Mouse (Mus musculus) large intestine, adult 2 months (tissue): Measurements from ENCODE around the gene Pou2f2. TPM values are rescaled to one million over a fixed set of nuclear protein-coding genes. Genes with fewer than 3 reads are reported as not detected.

Experiments used
- DNase-seq: peaks from one replicate; pipeline ENCODE4 v3.0.0-alpha.2; 2012; ENCODE audit warnings: low read depth, low spot score
- WGBS: fragments of 180-500 bp; shearing (Covaris S2); methylation state at CpG from one replicate; pipeline ENCODE4 v1.1.7; 2018; 5-methylcytosine and 5-hydroxymethylcytosine counted together
- polyA plus RNA-seq: library from polyadenylated mRNA; depleted of rRNA; stranded (reverse); fragments of >200 nt; gene quantifications from 2 replicates; pipeline ENCODE4 v1.2.3, GENCODE M21; 2012

The Pou2f2 gene
- polyA plus RNA-seq, 1 experiment = 2.6 TPM

DNA sequence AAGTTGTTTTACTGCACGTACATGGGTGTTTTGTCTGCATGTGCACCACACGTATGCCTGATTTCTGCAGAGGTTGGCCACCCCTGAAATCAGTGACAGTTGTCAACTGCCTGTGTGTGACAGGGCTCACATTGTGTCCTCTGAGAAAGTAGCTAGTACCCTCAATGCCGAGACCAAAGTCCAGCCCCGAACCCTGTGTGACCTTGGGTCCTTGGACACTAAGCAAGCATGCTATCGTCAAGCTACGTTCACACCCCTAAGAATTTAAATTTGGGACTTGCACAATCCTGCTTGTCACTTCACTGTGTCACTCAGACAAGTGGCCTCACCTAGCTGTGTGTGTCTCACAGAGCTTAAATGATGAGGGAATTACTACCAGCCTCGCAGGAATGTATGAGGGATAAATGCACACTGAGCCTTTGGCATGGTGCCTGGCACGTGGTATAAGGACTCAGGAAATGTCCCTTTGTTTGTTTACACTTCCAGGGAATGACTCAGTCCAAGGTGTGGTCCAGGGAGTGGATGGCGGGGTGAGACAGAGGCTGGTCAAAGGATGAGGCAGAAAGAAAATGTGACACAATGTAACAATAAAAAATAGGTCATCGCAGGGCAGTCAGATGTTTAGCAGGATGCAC, 18.0 kb upstream of the Pou2f2 start:
- 20% methylated on average over 10 of the region's 10 CpGs for WGBS
- peak; percentile 100 for DNase-seq

DNA sequence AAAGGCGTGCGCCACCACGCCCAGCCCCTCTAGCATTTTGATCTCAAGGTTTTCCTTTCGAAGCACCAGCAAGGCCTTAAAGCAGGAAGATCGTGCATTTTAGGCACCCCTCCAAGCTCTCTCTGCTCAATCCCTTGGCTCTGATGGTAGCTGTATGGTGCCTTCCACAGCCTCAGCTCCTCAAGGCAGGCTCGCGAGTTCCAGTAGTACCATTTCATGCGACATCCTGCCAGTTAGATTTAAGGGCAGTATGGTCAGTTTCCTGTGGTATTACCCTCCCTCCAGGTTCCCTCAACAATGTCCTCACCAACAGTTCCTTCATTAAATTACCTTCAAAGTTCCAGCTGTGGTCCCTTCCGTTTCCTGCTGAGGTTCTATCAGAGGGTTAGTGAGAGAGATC, 16.6 kb upstream of the Pou2f2 start:
- 74% methylated on average over 9 of the region's 9 CpGs for WGBS
- DNase-seq = no peak

DNA sequence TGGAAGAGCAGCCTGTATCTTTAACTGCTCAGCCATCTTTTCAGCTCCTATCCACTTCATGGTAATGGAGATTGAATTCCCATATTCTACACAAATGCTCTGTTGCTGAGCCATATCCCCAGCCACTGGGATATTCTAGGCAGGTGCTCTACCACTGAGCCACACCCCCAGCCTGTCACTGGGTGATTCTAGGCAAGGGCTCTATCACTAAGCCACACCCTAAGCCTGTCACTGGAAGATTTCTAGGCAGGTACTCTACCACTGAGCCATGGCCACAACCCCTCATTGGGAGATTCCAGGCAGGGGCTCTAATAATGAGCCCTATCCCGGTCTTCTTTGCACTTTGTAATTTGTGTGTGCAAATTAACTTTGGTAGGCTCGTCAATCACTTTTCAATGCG, 15.6 kb upstream of the Pou2f2 start:
- no peak for DNase-seq
- 76% methylated on average over 3 of the region's 3 CpGs for WGBS

DNA sequence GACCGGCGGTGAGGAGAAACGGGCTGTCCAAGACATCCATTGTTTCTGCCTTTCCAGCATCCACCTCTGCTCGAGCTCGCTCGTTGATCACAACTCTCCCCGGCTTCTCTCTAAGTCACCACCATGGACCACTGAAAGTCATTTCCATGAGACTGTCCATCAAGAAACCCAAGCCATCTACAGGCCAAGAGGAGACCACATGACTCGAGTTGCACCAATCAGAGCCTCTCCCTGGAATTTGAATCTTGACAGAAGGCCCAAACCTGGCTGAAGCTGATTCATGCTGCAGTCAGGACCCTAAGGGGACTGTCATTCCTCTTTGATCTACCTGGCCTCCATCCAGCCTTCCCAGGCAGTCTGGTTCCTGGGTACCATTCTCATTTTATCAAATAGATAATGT, 12.6 kb upstream of the Pou2f2 start:
- DNase-seq = no peak
- 80% methylated on average over 8 of the region's 8 CpGs for WGBS

DNA sequence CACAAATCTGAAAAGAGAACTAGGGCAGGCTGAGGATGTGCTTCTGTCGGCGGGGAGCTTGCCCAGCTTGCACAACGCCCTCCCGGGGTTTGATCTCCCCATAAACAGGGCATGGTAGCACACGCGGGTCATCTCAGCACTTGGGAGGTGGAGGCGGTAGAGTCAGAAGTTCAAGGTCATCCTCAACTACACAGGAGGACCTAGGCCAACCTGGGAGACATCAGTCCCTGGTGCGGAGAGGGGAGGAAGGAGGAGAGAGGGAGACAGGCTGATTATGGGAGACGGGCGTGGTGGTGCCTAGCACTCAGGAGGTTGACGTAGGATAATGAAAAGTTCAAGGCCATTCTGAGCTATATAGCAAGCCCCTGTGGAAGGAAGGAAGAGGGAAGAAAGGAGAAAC, 11.3 kb upstream of the Pou2f2 start:
- no peak for DNase-seq
- 57% methylated on average over 11 of the region's 11 CpGs for WGBS

DNA sequence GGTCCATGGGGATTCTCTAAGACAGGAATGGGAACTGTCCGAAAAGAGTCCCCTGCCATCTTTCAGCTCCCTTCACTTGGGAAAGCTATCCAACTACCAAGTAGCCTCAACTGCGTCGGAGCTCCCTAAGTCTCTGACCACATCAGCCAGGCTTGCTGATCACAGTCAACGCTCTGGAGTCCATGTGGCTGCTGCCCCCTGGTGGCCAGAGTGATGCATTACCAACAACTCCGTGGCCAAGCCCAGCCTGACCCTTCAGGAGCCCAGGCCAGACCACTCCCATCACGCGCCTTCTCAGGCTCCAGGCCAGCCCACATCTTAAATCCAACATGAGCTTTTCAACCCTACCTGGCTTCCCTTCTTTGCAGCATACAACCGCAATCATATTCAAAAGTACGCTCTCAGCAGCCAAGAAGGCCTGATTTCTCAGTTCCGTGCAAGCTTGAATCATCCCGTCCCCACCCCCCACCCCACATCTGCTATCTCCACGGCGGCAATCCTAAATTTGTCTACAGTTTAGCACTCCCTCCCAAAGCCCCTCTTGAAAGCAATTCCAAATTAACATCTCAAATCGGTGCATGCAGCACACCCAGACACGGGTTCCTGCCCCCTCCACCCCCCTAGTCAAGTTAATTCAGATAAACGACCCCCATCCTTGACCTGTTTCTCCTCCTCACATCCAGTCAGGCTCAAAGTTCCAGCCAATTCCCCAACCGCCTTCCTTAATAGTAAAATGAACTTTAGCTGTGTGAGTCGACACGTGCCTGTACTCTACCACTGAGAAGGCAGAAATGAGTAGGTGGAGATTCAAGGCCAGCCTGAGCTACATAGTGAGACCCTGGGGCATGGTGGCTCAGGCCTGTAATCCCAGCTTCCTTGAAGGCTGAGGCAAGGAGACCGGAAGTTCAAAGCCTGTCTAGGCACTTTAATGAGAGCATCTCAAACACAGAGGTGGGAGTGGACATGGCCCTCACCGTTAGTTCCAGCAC, 8.4 kb upstream of the Pou2f2 start:
- peak; percentile 62 for DNase-seq
- 27% methylated on average over 21 of the region's 21 CpGs for WGBS

DNA sequence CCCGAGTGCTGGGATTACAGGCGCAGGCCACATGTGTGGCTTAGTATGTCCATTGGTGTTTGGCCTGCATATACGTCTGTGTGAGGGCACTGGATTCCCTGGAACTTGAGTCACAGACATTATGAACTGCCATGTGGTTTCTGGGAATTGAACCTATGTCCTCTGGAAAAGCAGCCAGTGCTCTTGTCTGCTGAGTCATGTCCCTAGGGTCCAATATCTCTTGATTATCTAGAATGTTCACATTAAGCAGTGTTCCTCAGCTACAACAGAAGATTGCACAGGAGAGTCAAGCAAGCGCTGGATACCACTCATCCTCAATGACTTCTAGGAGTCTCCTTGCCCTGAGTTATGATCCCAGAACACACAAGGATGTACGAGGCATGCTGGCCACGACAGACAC, 4.6 kb upstream of the Pou2f2 start:
- DNase-seq = no peak
- 72% methylated on average over 6 of the region's 6 CpGs for WGBS

DNA sequence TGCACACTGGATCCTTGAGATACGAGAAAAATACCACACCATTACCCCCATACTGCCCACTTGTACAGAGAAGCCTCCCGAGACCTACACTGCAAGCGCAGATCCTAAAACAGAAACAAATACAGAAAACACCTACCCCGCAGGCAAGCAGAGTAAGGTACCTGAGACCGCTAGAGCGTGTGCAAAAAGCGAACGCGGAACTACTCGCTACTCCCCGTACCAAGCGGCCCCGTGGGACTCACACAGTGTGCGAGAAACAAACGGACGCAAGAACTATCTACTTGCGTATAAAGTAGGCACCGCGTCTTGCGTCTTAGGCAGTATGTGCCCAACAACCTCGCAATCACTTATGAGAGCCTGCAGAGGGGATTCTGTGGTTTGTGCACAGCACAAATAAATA, 2.3 kb upstream of the Pou2f2 start:
- 12% methylated on average over 21 of the region's 21 CpGs for WGBS
- no peak for DNase-seq

DNA sequence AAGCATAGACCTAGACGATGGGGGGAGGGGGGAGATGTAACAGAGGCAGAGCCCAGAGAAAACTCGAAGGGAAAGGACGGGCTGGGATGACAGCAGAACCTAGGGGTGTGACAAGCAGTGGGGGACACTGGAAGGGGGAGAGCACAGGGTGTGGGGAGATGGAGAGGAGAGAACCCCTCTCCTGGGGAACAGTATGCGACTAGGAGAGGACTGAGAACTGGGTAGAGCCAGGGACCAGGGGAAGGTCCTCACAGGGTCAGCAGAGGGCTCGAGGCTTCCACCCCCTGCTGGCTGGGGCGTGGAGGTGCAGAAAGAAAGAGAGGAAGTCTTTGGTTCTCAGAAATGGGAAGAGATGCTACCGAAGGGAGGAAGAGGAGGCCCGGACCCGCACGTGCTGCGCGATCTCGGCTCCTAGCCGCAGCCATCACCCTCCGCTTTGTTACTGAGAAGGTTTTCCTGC, 1.8 kb upstream of the Pou2f2 start:
- WGBS = 4% methylated on average over 15 of the region's 15 CpGs
- DNase-seq = no peak

DNA sequence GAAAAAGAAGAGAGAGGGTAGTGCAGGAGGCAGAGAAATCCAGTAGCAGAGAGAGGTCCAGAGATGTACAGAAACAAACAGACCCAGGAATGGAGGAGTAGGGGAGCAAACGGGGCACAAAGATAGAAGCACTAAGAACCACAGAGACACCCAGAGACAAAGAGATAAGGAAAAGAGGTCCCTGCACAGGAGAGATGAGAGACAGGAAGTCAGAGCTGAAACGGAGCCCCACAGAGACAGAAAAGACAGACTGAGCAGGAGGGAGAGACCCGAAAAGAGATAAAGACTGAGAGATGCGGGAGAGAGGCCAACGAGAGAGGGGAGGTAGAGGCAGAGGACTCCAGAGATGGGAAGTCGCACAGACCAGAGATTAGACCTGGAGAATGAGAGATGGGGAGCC, 986 bp upstream of the Pou2f2 start:
- 16% methylated on average over 6 of the region's 6 CpGs for WGBS
- no peak for DNase-seq

DNA sequence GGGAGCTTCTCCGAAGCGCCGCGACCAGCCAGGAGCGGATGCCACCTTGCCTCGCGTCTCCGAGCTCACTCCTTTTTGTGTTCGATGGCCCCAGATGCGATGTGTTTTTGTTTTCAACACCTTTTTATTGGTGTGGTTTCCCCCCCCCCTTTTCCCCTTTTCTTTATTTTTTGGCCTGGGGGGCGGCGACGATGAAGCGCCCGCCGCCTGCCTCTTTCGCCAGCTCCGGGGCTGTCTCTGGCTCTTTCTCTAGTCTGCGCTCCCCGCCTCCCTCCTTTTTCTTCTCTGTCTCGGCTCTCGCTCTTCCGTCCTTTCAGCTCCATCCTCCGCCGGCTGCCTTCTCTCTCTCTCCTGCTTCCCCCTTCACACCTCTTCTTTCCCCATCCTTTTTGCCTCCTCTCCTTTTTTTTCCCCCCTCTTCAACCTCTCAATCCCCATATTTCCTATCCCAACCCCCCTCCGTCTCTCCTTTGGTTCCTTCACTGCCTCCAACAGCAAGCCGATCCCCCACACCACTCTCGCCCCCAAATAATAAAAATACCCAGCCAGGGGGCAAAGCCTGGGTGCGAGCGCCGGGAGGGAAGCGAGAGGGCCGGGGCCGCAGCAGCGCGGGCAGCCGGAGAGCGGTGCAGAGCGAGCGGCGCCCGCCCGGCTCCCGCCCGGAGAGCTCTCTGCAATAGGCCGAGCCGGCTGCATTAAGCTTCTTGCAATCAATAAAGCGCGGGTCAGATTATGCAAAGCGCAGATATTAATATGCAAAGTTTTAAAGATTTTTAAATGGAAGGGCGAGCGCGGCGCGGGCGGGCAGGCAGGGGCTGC, 530 bp downstream of the Pou2f2 start:
- no peak for DNase-seq
- WGBS = 3% methylated on average over 53 of the region's 56 CpGs

DNA sequence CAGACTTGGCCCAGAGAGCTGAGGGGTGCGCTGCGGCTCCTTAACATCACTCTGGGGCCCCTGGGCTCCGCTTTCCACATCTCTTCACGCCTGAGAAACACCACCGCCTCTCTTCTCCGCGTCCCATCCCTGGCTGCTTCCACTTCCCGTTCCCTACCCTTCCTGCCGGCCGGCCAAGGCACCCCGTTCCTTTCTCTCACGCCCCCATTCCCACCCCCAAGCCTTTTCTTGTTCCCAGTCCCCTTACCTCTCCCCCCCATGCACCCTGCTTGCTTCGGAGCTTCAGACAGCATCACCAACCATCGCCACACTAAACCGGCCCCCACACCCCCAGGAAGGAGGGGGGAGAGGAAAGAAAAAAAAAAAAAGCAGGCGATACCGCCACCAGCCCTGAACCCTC, 1.2 kb downstream of the Pou2f2 start:
- 6% methylated on average over 17 of the region's 17 CpGs for WGBS

DNA sequence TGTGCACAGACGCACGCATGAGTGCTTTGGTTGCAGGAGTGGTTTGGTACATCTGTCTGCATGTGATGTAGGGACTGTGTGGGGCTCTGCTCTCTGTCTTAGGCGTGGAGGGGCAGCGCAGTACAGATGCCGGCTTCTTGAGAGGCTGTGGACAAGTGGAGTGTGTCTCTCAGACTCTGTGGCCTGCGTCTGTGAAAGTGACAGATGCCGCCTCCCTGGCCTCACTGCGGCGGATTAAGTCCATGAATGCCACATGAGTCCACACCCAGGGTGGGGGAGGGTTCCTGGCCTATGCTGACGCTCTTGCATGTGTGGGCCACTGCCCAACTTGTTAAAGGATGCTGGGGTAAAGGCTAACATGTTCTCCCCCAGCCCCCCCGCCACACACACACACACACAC, 5.2 kb downstream of the Pou2f2 start:
- DNase-seq = no peak
- WGBS = 55% methylated on average over 11 of the region's 11 CpGs

More for the DNA sequence above, 1.2 kb downstream of the Pou2f2 start:
- no peak for DNase-seq

DNA sequence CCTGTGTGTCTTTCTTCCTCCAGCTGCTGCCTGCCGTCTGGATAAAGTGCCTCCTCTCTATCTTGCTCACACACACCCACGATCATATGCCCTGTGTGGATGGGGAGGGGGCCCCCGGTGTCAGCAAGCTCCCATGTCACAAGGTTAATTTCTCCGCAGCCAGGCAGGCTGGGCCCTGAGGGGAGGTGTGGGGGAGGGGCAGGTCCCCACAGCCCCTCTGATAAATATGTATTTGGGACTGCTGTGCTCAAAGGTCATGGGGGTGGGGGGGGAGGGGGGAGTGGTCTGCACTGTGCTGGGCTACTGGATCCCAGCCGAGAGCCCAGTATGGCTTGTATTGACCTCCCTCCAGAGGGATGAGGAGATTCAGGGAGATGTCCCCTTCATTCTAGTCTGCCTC, 6.9 kb downstream of the Pou2f2 start:
- no peak for DNase-seq
- WGBS = 51% methylated on average over 5 of the region's 5 CpGs

DNA sequence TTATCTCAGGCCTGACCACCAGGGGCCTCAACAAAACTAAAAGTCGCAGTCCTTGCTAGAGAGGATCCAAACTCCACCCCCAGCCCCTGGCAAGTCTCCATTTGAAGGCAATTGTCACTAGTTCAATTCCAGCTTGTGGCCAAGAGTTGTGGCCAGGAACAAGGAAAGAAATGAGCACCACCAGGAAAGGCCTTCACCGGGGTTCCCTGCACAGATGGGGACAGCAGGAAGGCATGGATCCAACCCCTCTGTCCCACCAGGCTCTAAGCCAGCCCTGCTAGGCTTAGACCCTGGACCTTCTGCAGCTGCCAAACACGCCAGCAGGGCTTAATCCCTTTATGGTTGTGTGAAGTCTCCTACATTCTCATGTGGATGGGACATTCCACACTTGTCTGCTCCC, 8.9 kb downstream of the Pou2f2 start:
- no peak for DNase-seq
- 19% methylated on average over 3 of the region's 3 CpGs for WGBS

DNA sequence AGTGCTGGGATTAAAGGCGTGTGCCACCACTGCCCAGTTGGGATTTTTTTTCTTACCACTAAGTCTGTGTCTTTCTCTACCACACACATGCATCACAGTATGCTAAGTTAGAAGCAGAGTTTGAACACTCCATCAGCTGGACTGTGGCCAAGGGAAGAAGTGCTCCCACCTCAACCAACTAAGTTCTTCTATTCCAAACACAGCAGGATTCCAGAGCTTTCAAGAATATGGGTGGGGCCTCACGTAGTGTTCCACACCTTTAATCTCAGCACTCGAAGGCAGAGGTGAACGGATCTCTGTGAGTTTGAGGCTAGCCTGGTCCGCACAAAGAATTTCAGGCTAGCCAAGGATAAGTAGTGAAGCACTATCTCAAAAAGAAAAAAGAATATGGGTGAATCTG, 13.4 kb downstream of the Pou2f2 start:
- DNase-seq = no peak
- WGBS = 68% methylated on average over 5 of the region's 5 CpGs

DNA sequence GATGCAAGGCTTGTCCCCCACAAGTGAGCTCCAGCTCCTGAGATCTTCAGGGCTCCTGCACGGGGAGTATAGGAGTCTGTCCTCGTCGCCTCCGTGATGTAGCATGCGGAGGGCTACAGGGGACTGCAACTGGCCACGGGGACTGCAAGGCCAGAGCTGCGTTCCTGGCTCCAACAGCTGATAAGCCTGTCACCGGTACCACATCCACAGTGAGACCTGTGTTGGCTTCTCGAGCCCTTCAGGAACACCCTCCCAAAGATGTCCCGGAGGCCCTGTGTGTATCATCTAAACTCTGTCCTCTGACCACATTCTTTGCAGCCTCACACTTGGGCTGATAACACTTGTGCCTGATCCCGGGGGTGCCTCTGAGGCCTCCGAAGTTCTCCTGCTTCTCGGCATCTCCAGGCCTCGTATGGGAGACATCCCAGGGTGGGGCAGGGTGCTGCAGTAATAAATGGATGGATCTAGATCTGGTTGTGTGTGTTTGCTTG, 23.3 kb downstream of the Pou2f2 start:
- no peak for DNase-seq
- 17% methylated on average over 14 of the region's 14 CpGs for WGBS

DNA sequence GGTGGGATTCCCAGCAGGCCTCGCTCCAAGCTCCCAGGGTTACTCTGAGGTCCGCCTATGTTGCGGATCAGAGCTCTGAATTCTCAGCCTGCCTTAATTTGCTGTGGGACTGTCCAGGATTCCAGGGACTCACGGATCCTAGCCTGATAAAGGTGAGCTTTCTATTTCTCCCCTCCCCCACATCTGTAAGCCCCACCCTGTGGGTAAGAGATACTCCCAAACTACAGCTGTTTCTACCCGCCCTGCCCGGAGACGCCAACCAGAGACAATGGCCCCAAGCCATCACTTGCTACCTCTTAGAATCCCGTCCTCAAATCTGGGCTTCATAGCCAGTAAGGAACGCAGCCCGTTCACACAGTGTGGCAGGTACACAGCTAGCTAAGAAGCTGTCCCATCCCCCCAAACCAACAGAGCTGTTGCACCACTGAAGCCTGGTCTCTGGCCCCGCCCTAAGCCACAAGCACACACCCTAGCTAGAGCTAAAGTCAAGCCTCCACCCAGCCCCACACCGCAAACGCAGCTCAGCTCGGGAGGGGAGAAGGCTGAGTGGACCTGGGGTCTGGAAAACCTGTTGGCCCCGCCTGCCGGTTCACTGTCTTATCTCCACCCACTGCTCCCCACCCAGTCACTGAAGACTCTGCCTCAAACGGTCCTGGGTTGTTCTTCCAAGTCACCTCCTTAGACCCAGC, 23.9 kb downstream of the Pou2f2 start:
- WGBS = 12% methylated on average over 17 of the region's 17 CpGs
- DNase-seq = no peak

DNA sequence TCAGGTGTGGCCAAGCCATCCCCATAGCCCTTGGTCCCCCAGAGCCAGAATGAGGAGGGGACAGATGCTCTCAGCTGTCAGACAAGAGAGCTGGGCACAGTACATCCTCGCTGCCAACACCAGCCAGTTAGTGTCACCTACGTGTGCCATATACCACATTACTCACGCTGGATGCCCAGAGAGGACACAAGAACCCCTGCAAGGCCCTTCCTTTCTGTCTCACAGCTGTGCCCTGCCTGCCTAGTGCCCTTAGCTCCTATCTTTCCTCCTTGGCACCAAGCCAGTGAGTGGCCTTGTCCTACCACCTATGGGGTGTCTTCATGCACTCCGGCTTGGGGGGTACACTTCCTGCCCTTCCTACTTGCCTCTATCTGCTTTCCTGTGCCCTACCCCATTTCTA, 24.9 kb downstream of the Pou2f2 start:
- WGBS = 54% methylated on average over 4 of the region's 4 CpGs

More for the DNA sequence above, 24.9 kb downstream of the Pou2f2 start:
- DNase-seq = no peak
